Mouse (Mus musculus): ENCODE results near the gene Cyb5r2.

The Cyb5r2 gene

GRCm38 (mm10) chr7:107757308-107758151, at the start of gene Cyb5r2:
Gene Cyb5r2 (minus strand): TSS chr7:107758032.
- no peak for DNase-seq (ENCODE audit: low spot score in 2 of 2)

DNA sequence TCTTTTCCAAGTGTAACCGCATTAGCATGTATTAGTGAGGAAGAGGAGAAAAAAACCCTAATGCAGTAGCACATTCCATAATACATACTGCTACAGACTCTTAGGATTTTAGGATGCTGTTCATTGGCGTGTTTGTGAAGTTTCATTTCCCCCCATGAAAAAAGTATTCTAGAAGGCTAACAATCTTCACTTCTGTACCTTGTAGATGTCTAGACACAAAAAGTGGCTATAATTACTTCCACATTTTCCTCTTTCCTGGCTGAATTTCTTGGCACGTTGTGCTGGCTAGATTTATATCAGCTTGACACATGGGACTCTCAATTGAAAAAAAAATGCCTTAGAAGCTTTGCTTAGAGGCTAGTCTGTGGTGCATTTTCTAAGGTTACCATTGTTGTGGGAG, 44.3 kb upstream of the Cyb5r2 start:
- DNase-seq (ENCODE audit: low spot score in 2 of 2): no peak

DNA sequence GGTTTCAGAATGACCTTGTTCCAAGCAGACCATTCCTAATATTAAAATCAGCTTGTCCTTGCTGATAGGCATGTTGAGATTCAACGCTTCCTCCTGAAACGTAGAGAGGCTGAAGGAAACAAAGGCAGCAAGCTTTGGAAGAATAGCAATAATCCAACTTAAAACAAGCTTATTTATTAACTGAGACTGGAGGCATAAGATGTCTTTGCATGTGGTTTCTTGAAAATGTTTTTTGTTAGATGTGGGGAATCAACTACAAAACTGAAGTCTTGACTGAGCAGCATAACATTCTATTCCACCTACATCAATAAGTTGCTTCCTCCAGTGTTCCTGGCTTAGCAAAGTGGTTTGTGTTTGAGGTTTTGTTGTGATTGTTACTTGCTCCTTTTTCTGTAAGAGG, 43.3 kb upstream of the Cyb5r2 start, which contains the start of gene Ovch2:
TSS of gene Ovch2 (minus strand) at position 101 of the 400 bp plus-strand sequence.
- no peak for DNase-seq (ENCODE audit: low spot score in 2 of 2)

DNA sequence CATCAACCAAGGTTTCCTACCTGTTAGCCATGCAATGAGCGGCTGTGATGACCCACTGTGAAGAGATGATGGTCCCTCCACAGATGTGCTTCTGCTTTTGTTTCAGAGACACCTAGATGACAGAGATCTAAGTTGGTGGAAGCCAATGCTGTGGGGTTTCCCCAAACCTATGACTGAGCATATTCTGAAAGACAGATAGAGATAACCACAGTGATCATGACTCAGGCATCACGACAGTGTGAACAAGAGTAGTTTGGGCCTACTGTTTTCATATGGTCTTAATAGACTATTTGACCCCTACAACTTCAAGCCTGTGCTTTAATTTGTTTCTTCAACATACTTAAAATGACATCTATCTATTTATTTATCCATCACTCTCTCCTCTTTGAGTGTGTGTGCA, 38.7 kb upstream of the Cyb5r2 start:
- no peak for DNase-seq (ENCODE audit: low spot score in 2 of 2)

- peak in 1 of 2 experiments; percentile 29 for DNase-seq (ENCODE audit: low spot score in 2 of 2)
Measured at GRCm38 (mm10) chr7:107787977-107788620, 30.3 kb upstream of the Cyb5r2 start.

GRCm38 (mm10) chr7:107779611-107780010, 21.8 kb upstream of the Cyb5r2 start:
- DNase-seq (ENCODE audit: low spot score in 2 of 2): no peak

DNA sequence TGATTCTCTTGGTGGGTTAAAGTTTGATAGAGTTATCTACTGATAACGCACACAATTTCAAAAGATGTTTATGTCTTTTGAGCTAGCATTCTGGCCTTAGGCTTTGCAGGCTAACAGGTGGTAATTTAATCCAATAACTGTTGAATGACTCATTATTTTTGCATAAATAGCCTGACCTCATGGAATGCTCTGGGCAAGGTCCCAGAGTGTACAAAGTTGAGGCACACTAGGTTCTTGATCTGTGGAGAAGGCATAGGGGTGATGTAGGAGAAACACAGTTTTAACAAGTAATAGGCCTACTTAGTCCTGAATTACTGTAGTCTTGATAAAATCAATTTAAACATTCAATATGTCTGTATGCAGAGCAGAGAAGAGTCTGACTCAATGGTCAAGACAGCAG, 20.4 kb upstream of the Cyb5r2 start:
- no peak for DNase-seq (ENCODE audit: low spot score in 2 of 2)

DNA sequence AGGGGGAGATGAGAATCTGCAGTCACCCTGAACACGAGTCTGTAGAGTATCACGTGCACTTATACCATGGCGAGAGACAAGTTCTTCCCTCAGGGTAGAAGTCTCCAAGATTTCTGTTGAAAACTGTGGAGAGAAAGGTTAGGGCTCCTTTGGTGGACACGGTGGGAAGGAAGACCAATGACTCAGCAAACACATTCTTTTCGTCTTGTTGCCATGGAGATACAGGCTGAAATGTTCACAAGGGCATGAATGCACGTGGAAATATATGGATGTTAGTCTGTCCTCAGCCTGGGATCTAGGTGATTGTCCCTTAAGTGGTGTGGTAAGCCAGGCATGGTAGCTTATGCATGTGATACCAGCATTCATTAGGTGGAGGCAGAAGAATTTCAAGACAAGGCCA, 13.0 kb upstream of the Cyb5r2 start:
- no peak for DNase-seq (ENCODE audit: low spot score in 2 of 2)

- no peak for DNase-seq (ENCODE audit: low spot score in 2 of 2)
Measured at GRCm38 (mm10) chr7:107756748-107757147, 1.1 kb downstream of the Cyb5r2 start.

DNA sequence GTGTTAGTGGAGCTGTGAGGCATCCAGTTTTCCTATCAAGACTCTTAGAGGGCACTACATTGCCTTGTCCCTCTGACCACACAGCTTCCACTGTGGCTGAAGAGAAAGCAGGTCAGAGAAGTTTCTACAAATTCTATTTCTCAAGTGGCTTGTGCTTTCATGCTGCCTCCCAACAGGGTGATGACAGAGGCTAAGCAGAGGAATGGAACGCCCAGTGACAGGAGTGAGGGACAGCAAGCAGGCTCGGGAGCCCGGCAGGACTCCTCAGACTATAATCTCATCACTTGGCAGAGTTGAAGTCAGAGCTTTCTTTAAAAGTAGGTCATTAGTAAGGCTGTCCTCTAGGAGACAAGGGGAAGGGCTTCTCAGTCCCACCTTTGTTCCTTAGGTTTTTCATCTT, 1.9 kb downstream of the Cyb5r2 start:
- no peak for DNase-seq (ENCODE audit: low spot score in 2 of 2)

DNA sequence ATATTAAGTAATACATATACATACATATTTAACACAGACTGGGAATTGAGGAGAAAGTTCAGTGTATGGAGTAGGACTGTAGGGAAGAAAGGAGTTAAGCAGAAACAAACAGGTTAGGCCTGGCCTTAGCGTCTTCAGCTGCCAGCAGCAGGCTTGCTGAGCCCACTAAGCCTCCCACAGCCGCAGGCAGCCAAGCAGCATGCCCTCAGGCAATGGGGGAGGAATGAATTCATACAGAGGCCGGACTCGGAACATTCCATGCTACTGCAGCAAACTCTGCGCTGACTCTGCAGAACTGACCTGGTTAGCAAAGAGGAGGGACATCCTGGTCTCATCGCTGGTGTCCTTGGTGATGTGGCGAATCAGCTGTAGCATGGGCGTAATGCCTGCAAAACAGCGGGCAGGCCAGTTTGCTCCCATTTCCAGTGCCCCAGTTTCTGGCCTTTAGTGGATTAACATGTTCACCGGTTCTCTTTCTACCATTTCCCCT, 5.8 kb downstream of the Cyb5r2 start:
- DNase-seq (ENCODE audit: low spot score in 2 of 2): no peak

DNA sequence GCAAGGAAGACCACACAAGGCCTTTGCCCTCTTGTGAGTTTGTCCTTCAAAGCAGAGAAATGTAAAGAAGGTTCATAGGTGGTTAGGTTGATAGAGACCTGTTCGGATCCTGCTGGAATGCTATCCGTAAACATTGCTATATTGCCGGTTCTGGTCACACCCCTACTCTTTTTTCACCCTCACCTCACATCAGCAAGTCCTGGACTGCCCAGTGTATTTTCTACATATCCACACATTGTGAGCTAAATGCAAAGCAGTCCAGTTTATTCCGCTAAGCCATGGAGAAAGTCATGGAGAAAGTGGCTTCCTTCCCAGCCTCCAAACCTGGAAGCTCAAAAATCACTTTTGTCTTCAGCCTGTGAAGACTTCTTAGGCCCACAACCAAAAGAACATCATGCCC, 8.1 kb downstream of the Cyb5r2 start:
- DNase-seq (ENCODE audit: low spot score in 2 of 2): no peak

GRCm38 (mm10) chr7:107749270-107749669, 8.6 kb downstream of the Cyb5r2 start:
- DNase-seq (ENCODE audit: low spot score in 2 of 2): peak in 1 of 2 experiments; percentile 32

- DNase-seq (ENCODE audit: low spot score in 2 of 2): peak in 1 of 2 experiments; percentile 29
Measured at GRCm38 (mm10) chr7:107747954-107748353, 9.9 kb downstream of the Cyb5r2 start.

DNA sequence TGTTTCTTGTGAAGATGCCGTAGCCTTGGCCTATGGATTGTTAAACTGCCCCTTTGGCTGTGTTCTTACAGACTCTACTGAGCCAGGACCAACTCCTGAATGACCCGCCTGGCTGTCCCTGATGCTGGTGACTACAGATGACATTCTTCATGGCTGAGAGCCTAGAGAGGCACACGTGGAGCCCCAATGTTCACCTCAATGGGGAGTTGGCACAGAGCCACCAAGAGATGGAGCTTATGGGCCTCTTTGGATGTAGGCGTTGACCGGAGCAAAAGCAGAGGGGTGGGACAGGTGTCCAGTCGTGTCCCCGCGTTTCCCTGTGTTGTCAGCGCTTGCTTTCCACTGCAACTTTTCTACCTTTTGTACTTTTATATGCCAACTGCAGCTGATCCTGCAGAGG, 10.4 kb downstream of the Cyb5r2 start:
- no peak for DNase-seq (ENCODE audit: low spot score in 2 of 2)

GRCm38 (mm10) chr7:107746036-107746435, 11.8 kb downstream of the Cyb5r2 start:
- DNase-seq (ENCODE audit: low spot score in 2 of 2): no peak

- DNase-seq (ENCODE audit: low spot score in 2 of 2): no peak
Measured at GRCm38 (mm10) chr7:107745111-107745510, 12.7 kb downstream of the Cyb5r2 start.

DNA sequence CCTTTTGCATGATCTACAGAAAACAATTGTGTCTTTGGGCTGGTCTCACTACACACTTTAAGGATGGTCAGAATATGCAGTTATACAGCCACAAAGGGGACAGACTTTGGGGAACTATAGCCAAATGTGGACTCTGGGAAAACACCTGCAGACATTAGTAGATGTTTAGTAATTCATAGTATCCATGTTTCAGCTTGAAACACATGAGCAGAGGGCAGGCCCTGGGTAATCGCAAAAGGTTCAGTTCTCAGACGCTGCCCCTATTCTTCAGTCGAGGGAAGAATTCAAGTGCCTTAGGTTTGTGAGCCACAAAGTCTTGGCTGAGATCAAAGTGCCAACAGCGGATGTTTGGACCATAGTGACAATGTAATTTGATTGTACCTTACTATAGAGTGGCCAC, 13.4 kb downstream of the Cyb5r2 start:
- no peak for DNase-seq (ENCODE audit: low spot score in 2 of 2)

- DNase-seq (ENCODE audit: low spot score in 2 of 2): no peak
Measured at GRCm38 (mm10) chr7:107742963-107743465, 14.8 kb downstream of the Cyb5r2 start.

DNA sequence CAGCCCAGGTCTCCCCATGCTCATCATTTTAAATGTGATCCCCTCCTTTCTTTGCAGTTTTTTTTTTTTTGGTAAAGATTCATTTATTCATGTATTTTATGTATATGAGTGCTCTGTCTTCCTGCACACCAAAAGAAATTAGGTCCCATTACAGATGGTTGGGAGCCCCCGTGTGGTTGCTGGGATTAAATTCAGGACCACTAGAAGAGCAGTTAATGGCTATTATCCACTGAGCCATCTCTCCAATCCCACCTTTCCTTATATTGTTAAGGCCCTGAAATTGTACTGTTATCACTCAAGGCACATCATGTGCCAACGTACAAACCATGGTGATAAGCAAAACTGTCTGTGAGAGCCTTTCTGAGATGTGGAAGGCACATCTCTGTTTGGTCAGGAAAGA, 19.1 kb downstream of the Cyb5r2 start:
- DNase-seq (ENCODE audit: low spot score in 2 of 2): peak in 1 of 2 experiments; percentile 35

- no peak for DNase-seq (ENCODE audit: low spot score in 2 of 2)
Measured at GRCm38 (mm10) chr7:107733162-107733561, 24.7 kb downstream of the Cyb5r2 start.

DNA sequence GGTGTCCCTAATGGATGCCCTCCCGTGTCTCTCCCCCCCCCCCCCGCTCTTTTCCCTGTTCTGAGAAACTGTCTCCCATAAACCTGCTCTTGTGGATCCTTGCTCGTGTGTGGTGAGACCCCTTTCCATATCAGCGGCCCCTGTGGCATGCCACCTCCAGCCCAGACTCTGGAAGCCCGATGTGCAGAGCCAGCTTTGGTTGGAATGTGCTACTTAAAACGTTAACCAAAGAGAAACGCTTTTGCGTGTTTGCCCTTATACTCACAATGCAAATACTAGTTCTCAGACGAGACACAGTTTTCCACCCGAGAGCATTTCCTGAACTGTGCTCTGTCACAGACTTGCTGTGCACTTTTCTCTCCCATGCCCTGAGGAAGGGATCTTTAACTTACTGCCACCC, 27.2 kb downstream of the Cyb5r2 start:
- DNase-seq (ENCODE audit: low spot score in 2 of 2): no peak

DNA sequence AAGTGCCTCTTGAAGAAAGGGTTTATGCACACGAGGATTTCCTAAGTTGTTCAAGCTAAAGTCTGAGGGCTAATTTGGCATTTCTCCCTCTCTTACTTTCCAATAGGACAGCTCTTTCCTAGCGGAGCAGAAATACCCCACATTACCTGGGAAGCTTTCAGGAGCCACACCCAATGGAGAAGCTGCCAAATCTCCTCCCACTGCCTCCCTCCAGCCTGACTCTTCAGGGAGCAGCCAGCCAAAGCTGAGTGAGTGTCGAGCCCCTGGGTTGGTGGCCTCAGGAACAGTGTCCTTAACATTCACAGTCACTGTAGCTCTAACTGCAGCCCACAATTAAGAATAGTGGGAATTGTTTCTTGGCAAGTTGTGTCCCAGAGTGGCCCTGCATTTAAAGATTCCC, 30.3 kb downstream of the Cyb5r2 start:
- DNase-seq (ENCODE audit: low spot score in 2 of 2): no peak
